Mouse (Mus musculus) cerebral cortex, adult 2 months (tissue): ENCODE data around the gene Gm3448.

Experiments
- WGBS: fragments of 180-500 bp; shearing (Covaris S2); methylation state at CpG from one replicate; pipeline ENCODE4 v1.1.7; 2018; 5-methylcytosine and 5-hydroxymethylcytosine counted together

Gm3448 gene

DNA sequence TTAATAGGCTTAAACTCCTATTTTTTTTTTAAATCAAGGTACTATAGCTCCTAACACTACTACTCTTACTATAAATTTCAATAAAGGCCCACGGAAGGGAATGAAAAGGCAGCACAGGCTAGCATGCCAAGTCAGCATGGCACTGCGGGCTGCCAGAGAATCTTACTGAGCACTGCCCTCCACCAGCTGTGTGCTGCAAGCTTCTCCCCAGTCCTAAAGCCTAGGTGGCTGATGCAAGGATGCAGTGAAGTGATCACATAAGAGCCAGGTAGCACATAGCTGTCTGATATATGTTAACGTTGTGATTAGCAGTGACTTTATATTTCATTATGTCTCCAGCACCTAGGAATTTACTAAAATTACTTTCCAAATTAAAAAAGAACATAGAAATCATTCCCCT, 81.4 kb downstream of the Gm3448 start:
- 8% methylated on average over 3 of the region's 3 CpGs for WGBS

DNA sequence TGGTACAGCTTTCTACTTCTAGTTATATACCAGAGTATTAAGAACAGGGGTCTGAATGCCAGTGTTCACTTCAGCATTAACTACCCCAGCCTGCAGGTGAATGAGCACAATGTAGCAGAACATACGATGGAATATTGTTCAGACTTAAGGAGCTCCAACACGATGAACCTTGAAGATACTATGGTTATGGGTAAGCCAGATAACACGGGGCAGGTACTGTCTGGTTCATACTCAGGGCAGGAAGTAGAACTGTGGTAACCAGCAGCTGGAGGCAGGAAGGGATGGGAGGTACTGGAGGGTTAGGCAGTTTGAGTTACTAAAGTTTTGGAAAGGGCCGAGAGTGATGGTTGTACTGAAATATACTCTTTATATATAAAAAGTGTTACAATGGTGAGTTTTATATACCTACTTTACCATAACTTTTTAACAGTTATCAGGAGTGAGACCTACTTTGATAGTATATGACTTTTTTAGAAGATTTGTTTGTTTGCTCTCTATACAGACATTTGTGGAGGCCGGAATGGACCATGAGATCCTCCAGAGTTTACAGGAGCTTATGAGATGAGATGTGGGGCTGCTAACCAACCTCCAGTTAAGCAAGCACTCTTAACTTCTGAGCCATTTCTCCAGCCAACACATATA, 82.5 kb downstream of the Gm3448 start:
- WGBS, result 87% methylated on average over 5 of the region's 5 CpGs

DNA sequence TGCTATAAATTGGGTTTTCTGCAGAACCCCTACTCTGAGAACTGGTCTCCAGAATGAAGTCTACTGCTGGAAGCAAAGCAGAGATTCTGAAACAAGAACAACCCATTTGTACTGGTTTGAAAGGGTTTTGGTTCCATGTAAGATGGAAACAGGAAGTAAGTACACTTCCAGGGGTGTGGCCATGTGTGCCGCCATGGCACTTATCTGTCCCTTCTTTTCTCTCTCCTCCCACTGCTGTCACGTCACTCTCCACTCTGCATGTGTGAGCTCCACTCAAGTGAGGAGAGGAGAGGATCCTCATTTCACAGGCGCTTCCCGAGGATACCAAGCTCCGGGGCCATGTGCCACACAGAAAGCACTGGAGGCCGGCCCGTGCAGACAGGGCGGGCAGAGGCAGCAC, 87.9 kb downstream of the Gm3448 start:
- 89% methylated on average over 8 of the region's 8 CpGs for WGBS

DNA sequence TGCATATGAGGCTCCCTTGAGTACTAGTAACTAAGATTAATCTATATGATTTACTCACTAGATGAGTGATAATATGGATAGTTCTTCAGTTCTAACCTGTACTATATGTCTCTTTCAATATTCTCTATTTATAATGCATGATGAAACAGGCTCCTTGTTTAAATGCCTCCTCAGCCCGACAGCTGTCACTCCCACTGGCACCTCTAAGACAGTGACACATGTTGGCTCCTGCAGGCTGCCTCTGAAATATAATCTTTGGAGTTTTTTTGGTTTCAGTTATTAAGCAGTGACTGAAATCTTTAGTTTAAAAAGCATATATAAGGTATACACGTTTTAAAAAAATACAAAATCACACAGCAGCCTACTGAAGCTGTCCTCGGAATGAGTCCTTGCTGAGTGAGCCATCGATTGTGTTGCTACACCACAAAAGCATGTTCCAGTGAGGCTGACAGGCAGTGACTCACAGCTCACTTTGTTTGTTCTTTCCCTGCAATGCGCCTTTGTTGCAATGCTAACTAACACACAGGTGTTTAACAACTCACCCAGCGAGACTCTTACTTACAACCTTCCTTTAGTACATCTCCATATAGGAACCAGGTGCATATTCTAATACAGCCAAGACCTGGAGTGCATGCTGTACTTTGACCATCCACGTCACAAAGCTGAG, 92.0 kb downstream of the Gm3448 start:
- WGBS, result 61% methylated on average over 7 of the region's 7 CpGs
